Mouse (Mus musculus): ENCODE measurements around the gene 1700017B05Rik.
"Not testable (repeated sequence)": the region's sequence is repeated elsewhere in the genome, so short reads cannot be mapped to it uniquely, and the experiment has no call there.

1700017B05Rik gene

GRCm38 (mm10) chr9:57248030-57248942 lies 14.1 kb downstream of the 1700017B05Rik start:
- DNase-seq (ENCODE audit: low spot score in 2 of 2) = no peak

- no peak for DNase-seq (ENCODE audit: low spot score in 2 of 2)
These were observed 15.2 kb downstream of the 1700017B05Rik start for GRCm38 (mm10) chr9:57247201-57247671.

GRCm38 (mm10) chr9:57246482-57246881 lies 15.9 kb downstream of the 1700017B05Rik start:
- no peak for DNase-seq (ENCODE audit: low spot score in 2 of 2)

GRCm38 (mm10) chr9:57244106-57244685 lies 18.2 kb downstream of the 1700017B05Rik start:
- DNase-seq (ENCODE audit: low spot score in 2 of 2) = no peak

GRCm38 (mm10) chr9:57242916-57243315 lies 19.5 kb downstream of the 1700017B05Rik start:
- no peak for DNase-seq (ENCODE audit: low spot score in 2 of 2)

GRCm38 (mm10) chr9:57241111-57241510 lies 21.3 kb downstream of the 1700017B05Rik start:
- no peak for DNase-seq (ENCODE audit: low spot score in 2 of 2)

GRCm38 (mm10) chr9:57238220-57238619 lies 24.2 kb downstream of the 1700017B05Rik start:
- DNase-seq (ENCODE audit: low spot score in 2 of 2) = no peak

GRCm38 (mm10) chr9:57237705-57238104 lies 24.7 kb downstream of the 1700017B05Rik start:
- no peak for DNase-seq (ENCODE audit: low spot score in 2 of 2)

GRCm38 (mm10) chr9:57236256-57236655 lies 26.2 kb downstream of the 1700017B05Rik start, which contains the start of gene Trcg1:
Trcg1 (plus strand) TSS chr9:57236556.
- DNase-seq (ENCODE audit: low spot score in 2 of 2) = no peak

- no peak for DNase-seq (ENCODE audit: low spot score in 2 of 2)
These were observed 28.6 kb downstream of the 1700017B05Rik start for GRCm38 (mm10) chr9:57233767-57234166.

- no peak for DNase-seq (ENCODE audit: low spot score in 2 of 2)
These were observed 29.3 kb downstream of the 1700017B05Rik start for GRCm38 (mm10) chr9:57233142-57233541.

GRCm38 (mm10) chr9:57232341-57232940 lies 30.0 kb downstream of the 1700017B05Rik start:
- no peak for DNase-seq (ENCODE audit: low spot score in 2 of 2)

- DNase-seq (ENCODE audit: low spot score in 2 of 2) = no peak
These were observed 30.7 kb downstream of the 1700017B05Rik start for GRCm38 (mm10) chr9:57231536-57232255.

GRCm38 (mm10) chr9:57230146-57230783 lies 32.1 kb downstream of the 1700017B05Rik start:
- no peak for DNase-seq (ENCODE audit: low spot score in 2 of 2)

GRCm38 (mm10) chr9:57229726-57230125 lies 32.7 kb downstream of the 1700017B05Rik start:
- DNase-seq (ENCODE audit: low spot score in 2 of 2) = no peak

GRCm38 (mm10) chr9:57228186-57228585 lies 34.2 kb downstream of the 1700017B05Rik start:
- no peak for DNase-seq (ENCODE audit: low spot score in 2 of 2)

GRCm38 (mm10) chr9:57227203-57227602 lies 35.2 kb downstream of the 1700017B05Rik start:
- DNase-seq (ENCODE audit: low spot score in 2 of 2) = no peak

GRCm38 (mm10) chr9:57226628-57227122 lies 35.7 kb downstream of the 1700017B05Rik start:
- DNase-seq (ENCODE audit: low spot score in 2 of 2) = not testable (repeated sequence)

GRCm38 (mm10) chr9:57225780-57226627 lies 36.4 kb downstream of the 1700017B05Rik start:
- DNase-seq (ENCODE audit: low spot score in 2 of 2) = no peak

GRCm38 (mm10) chr9:57223341-57223740 lies 39.1 kb downstream of the 1700017B05Rik start:
- DNase-seq (ENCODE audit: low spot score in 2 of 2) = no peak
